Mouse (Mus musculus) telencephalon, adult 2 months (tissue): Measurements from ENCODE around the gene Hyal3.
"Not testable (repeated sequence)": the region's sequence is repeated elsewhere in the genome, so short reads cannot be mapped to it uniquely, and the experiment has no call there.

Experiments used
- DNase-seq: peaks from one replicate; pipeline ENCODE4 v3.0.0-alpha.2; 2011; ENCODE audit warnings: low read depth, low spot score

Hyal3 gene

DNA sequence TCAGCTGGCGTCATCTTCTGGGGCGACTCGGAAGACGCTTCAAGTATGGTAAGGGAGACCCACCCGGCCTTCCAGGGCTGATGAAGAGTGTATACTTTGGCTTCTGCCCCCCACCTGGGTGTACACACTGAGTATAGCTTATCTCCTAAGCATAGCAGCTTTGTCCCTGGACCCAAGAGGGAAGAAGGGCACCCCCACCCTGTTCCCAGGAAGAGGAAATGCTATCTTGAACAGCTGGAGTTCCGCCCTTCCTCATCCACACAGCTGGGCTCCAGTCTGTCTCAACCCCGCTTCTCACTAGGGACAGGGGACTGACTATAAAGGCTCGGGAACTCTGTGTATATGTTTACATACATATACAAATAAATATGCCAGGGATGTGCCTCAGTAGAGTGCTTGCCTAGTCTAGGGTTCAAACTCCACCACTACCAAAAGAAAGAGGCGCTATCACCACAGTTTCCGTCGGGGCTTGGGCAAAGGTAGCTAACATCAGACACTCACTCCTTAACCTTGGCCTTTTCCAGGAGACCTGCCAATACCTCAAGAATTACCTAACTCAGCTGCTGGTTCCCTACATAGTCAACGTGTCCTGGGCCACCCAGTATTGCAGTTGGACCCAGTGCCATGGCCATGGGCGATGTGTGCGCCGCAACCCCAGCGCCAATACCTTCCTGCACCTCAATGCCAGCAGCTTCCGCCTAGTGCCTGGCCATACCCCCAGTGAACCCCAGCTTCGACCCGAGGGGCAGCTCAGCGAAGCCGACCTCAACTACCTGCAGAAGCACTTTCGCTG lies 8.9 kb upstream of the Hyal3 start:
- DNase-seq, result no peak

DNA sequence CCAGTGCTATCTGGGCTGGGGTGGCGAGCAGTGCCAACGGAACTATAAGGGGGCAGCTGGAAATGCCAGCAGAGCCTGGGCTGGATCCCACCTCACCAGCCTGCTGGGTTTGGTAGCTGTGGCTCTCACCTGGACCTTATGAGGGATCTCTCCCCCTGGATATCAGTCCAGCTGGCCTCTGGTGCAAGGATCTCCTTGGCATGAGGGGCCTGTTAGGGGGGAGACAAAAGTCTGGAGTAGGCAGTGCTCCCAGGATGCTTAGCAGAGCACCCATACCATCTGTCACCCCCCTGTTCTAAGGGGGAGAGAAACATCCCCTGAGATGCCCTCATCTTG lies 8.3 kb upstream of the Hyal3 start:
- no peak for DNase-seq

DNA sequence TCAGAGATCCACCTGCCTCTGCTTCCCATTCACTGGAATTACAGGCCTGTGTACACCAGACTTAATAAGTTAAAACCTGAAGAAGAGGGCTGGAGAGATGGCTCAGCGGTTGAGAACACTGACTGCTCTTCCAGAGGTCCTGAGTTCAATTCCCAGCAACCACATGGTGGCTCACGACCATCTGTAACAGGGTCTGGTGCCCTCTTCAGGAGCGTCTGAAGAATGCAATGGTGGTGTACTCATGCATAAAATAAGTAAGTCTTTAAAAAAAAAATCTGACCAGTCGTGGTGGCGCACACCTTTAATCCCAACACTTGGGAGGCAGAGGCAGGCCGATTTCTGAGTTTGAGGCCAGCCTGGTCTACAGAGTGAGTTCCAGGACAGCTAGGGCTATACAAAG lies 6.8 kb upstream of the Hyal3 start:
- not testable (repeated sequence) for DNase-seq

DNA sequence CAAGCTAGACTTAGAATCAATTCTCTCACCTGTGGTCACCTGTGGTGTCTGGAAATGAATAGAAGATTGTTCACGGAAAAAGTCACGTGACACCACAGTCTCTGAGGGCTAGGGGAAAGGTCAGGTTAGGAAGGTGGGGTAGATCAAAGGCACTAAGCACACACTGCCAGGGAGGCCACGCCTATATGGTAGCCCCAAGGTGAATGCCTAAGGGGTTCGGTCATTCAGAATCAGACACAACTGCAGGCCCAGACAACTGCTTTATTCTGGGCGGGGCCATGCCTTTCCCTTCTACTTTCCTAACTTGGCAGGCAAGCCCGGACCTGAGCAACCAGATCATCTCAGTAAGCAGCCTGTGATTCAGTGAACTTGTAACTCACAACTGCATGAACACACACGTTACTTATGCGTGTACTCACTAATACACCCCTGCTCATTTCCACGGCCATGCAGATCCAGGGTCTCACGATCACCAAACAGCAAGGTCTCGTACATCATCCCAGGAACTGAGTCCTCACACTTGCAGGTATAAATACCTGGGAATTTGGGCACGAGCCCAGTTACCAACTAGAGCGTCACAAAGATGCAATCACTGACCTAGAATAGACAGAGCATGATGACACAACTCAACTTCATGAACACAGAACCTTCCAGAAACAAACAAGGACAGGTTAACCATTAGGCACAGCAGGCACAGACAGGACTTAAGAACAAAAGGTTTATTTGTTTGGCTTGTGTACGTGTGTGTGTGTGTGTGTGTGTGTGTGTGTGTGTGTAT lies 4.8 kb upstream of the Hyal3 start:
- no peak for DNase-seq

DNA sequence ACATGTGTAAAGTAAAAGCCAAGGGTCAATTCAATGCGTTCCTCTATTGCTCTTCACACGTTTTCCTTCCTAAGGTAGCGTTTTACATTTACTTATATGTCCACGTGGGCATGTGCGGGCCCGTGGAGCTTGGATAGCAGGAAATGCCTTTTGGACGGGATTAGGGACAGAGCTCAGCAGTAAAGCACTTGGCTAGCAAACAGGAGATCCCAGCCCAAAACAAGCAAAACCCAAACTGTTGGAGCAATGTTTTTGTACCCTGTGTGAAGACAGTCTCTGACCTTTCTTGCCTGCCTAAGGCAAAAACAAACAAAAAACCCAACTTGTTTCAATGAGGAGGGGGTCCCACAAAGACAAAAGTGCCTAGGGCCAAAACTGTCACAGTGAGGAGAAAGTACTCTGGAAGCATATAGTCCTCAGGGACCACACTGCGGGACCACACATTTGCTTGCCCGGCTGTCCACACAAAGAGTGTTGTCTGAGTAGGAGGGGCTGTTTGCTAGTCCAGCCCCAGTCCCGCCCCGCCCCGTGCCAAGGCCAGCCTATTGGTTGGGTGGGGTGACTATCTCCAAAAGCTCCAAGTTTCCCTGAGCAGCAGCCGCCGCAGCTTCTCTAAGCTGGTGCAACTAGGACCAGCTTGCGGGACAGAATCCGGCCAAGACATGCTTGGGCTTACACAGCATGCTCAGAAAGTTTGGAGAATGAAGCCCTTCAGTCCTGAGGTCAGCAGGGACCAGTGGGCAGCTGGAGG lies 4.1 kb upstream of the Hyal3 start, which contains the start of gene Hyal1:
Gene Hyal1, plus strand, starts transcription at position 571 of the 751 bp plus-strand sequence.
- no peak for DNase-seq

DNA sequence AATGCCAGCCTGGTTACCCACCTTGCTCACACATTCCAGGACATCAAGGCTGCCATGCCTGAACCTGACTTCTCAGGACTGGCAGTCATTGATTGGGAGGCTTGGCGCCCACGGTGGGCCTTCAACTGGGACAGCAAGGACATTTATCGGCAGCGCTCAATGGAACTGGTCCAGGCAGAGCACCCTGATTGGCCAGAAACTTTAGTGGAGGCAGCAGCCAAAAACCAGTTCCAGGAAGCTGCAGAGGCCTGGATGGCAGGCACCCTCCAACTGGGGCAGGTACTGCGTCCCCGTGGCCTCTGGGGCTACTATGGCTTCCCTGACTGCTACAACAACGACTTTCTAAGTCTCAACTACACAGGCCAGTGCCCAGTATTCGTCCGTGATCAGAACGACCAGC lies 2.7 kb upstream of the Hyal3 start:
- DNase-seq, result no peak

DNA sequence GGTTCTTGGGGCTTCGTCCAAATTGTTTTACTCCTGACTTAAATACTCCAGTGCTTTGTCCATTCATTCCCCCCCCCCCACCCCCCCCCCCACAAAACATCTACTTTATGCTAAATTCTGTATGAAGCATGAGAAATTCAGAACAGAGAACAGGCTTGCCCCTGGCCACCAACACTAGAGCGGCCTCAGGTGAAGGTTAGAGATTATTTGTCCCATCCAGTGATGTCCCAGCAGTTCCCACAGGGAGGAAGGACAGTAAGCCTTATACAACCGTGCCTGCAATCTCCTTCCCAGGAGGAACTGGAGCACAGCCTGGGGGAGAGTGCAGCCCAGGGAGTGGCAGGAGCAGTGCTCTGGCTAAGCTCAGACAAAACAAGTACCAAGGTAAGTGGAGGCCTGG lies 2.0 kb upstream of the Hyal3 start, which contains the start of gene Naa80:
Gene Naa80, plus strand, starts transcription at position 301 of the 400 bp plus-strand sequence.
- DNase-seq, result no peak

DNA sequence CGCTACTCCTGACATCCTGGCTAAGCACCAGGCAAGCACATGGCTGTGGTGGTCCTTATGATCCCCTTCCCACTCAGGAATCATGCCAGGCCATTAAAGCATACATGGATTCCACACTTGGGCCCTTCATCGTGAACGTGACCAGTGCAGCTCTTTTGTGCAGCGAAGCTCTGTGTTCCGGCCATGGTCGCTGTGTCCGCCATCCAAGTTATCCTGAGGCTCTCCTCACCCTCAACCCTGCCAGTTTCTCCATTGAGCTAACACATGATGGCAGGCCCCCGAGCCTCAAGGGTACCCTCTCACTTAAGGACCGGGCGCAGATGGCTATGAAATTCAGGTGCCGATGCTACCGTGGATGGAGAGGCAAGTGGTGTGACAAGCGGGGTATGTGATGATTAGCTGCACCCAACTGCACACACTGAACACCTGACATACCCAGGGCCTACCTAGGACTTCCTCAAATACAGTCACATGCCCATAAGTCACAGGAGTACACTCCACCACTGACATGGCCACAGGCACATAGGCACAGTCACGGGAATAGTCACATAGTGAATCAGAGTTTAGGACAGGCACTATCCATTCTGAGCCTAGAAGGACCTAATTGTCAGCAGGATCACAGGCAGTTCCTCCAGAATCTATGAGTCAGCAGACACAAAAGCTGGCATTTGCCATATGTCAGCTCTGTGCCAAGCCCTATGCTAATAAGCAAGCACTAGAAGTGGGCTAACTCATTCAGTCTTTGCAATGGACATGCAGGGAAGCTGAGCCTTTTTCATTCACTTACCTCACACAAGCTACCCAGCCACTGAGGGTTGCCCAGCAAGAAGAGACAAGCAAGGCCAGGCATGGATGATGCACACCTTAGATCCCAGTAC lies 1.4 kb upstream of the Hyal3 start:
- DNase-seq, result no peak

DNA sequence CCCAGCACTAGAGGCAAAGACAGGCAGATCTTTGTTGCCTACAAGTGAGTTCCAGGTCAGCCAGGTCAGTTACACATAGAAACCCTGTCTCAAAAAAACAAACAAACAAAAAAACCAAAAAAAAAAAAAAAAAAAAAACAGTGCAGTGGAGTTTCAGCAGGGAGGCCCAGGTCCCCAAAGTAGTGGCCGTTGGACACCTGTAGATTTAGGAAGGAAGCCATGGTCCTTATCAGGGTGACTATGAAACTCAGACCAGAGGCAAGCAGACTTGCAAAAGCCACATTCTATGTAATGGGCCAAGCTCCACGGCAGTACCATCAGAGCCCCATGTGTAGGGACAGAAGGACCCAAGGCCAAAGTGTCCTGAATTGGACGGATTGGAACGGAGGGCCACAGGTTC lies 966 bp downstream of the Hyal3 start:
- DNase-seq, result no peak

DNA sequence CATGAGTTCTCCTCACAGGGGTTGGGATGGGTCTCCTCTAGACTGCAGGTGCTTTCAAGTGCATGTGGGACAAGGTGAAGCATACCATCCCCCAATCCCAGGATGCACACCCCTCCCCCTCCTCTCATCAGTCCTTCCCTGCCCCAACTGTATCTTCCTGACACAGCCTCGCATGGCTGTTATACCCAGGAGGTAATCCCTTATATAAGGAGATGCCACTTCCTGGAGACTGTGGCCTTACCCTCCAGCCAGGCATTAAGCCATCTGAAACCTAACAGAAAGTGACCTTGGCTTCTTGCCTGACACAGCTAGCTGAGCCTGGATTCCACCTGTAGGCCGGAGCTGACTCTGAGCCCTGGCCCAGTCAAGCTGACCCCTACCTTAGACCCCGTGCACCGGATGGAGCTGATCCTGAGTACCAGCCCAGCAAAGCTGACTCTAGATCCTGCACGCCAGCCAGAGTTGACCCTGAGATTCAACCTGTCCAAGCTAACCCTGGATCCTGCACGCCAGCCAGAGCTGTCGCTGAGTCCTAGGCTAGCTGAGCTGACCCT lies 2.0 kb downstream of the Hyal3 start:
- DNase-seq, result no peak

DNA sequence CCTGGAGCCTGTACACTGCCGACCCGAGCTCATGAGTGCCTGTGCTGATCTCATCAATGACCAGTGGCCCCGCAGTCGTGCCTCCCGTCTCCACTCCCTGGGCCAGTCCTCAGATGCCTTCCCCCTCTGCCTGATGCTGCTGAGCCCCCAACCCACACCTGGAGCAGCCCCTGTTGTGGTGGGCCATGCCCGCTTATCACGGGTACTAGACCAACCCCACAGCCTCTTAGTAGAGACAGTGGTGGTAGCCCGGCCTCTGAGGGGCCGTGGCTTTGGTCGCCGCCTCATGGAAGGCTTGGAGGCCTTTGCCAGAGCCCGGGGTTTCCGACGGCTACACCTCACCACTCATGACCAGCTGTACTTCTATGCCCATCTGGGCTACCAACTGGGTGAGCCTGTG lies 2.6 kb downstream of the Hyal3 start:
- DNase-seq, result no peak

DNA sequence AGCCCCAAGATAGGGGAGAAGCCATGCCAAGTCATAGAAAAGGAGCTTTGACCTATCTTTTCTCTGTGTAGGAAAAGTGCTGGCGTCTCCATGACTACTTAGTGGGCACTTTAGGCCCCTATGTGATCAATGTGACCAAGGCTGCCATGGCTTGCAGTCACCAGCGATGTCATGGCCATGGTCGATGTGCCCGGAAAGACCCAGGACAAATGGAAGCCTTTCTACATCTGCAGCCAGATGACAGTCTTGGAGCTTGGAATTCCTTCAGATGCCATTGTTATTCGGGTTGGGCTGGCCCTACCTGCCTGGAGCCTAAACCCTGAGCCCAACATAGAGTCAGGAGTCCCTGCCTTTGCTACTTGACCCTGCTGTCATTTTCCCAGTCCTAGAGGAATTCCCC lies 5.9 kb downstream of the Hyal3 start:
- DNase-seq, result no peak

DNA sequence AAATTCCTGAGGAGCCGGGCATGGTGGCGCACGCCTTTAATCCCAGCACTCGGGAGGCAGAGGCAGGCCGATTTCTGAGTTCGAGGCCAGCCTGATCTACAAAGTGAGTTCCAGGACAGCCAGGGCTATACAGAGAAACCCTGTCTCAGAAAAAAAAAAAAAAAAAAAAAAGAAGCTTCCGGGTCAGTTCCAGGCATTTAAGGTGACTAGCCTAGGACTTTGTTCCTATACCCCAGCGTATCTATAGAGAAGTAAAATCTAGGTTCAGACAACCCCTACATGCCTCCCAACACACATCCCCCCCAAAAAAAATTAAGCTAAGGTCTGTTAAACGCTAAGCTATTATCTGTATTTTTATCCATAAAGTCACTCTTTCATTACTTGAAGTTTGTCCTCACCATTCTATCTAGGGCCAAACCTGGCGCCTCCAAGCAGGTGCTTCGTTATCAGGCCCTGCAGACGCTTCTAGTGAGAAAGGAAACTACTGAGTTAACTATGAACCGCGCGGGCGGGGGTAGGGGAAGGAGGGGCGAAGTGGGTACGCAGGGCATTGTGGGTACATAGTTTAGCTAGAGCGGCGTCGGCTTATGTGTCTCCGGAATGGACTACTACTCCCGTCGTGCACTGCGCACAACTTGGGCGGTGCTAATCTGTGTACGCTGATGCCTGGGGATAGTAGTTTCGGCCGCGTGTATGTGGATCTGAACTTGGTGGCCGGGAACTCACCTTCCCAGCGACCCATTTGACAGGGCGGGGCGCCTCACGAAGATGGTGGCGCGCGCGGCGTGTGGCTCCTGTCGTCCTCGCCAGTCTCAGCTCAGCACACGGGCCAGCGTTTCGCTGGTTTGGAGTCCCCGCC lies 6.6 kb downstream of the Hyal3 start, which contains the start of gene Ifrd2:
Gene Ifrd2, plus strand, starts transcription at position 669 of the 859 bp plus-strand sequence.
- peak; percentile 99 for DNase-seq

DNA sequence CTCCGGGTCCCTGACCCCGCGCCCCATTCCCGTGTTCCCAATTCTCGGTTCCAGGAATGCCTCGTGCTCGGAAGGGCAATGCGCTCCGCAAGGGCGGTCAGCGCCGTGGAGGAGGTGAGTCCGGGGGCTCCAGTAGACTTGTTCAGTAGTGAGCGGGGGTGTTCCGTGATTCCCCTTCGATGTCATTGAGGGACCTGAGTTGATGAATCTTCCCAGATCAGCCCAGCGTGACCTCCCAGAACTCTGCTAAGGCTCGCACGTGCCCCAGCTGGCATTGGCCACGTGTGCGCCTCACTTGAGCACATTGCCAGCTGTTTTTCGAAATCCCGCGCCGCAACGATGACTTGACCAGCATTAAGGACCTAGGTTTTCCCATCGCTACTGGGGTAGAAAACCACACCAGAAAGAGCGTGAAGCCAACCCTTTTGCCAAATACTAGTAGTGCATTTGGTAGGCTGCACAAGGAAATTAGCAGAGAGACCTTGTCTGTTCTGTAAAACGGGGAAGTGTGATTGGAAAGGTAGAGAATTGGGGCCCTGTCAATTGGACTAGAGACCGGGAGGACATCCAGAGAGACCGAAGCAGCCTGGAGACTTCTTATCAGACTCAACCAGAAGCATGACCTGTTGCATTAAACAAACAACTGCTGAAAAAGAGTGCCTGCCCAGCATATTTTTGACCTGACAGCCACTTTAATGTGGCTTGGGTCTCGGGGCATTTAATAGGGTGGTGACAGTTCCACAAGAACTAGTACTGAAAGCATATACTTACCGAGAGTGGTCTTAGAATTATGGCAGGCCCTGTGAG lies 7.4 kb downstream of the Hyal3 start:
- no peak for DNase-seq

DNA sequence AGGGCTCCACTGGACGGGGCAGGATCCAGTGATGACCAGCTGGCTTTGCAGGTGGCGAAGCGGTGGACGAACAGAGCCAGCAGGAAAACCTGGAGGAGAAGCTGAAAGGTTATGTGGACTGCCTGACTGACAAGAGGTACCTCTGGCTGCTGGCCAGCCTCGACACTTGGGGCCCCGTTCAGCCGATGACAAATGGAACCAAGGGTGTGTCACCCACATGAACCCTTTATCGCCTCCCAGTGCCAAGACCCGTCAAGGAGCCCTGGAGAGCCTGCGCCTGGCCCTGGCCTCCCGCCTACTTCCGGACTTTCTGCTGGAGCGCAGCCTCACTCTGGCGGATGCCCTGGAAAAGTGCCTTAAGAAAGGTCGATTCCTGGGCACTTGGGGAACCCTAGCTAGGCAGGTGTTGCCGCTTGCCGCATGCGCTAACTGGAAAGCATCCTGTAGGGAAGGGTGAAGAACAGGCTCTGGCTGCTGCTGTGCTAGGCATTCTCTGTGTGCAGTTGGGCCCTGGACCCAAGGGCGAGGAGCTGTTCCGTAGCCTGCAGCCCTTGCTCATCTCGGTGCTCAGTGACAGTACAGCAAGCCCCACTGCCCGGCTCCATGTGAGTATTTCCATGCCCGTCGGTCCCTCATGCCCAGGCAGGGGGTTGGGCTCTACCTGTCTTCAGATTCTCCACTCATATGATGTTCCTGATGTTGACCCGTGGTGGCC lies 9.6 kb downstream of the Hyal3 start:
- no peak for DNase-seq

DNA sequence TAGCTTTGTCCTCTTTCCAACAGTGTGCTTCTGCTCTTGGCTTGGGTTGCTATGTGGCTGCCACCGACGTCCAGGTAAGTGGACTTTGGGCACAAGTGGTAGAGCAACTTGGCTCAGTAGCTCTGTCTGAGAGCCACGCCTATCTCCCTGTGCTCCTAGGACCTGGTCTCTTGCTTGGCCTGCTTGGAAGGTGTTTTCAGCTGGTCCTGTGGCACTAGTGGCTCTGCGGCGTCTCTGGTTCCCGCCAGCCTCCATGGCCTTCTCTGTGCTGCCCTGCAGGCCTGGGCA lies 10.1 kb downstream of the Hyal3 start:
- DNase-seq, result no peak

DNA sequence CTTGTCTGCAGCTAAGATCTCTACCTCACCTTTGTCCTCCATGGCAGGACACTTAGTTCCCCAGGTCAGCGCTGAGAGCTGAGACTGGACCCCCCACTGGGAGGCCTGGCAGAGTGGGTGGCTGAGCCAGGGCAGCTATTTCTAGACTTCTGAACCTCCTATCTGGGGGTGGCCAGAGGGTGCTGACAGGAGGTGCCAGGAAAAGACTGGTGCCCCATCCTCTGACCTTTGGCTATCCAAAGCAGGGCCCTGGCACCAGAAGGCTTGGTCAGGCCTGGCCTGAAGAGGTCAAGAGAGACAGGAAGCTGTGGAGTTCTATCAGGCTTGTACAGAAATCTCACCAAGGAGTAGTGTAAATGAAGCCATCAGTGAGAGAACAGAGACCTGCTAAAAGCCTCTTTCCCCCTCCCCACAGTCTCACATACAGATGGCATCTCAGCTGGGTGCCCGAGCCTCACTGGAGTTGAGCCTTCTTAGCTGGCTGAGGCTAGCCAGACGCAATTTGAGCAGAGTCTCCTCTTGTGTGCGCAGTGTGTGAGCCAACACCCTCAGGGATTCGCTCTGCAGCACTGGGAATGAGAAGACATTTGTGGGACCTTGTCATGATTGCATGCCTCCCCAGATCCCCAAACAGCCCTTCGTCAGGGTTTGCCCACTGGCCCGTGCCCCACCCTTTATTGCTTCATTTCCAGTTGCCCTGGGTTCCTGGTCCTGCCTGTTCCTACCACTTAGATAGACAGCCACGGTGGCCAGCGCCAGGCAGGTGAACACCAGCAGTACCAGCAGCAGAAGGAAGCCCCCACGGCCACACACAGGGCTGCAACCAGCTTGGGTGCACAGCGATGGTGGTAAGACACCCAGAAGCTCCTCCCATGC lies 12.7 kb downstream of the Hyal3 start:
- no peak for DNase-seq
